Mouse (Mus musculus) c-Kit-positive CD71-positive TER-119-positive erythroid progenitor cells, embryonic 14.5 days (primary cell): ENCODE results near the gene Gm6034.
"Not testable (repeated sequence)": the region's sequence is repeated elsewhere in the genome, so short reads cannot be mapped to it uniquely, and the experiment has no call there.

Experiments used
- DNase-seq: peaks from one replicate; pipeline ENCODE4 v3.0.0-alpha.2; 2013; ENCODE audit warnings: low spot score

The Gm6034 gene

GRCm38 (mm10) chr17:36042610-36043169 lies at the start of gene Gm6034, which contains the start of gene H2-T22:
Gene Gm6034 (plus strand): TSS chr17:36042961.
Gene H2-T22 (minus strand): TSS chr17:36042747.
- peak; percentile 81 for DNase-seq

- DNase-seq: peak; percentile 78
Measured at GRCm38 (mm10) chr17:35993675-35994074, 49.1 kb upstream of the Gm6034 start.

GRCm38 (mm10) chr17:35994175-35994878 lies 48.4 kb upstream of the Gm6034 start:
- peak; percentile 82 for DNase-seq

GRCm38 (mm10) chr17:35994879-35995240 lies 47.9 kb upstream of the Gm6034 start:
- DNase-seq: no peak

GRCm38 (mm10) chr17:35996949-35997348 lies 45.8 kb upstream of the Gm6034 start:
- DNase-seq: peak; percentile 99

GRCm38 (mm10) chr17:35997713-35998510 lies 44.8 kb upstream of the Gm6034 start:
- DNase-seq: no peak

GRCm38 (mm10) chr17:35998545-35999305 lies 44.0 kb upstream of the Gm6034 start:
- DNase-seq: no peak

- no peak for DNase-seq
Measured at GRCm38 (mm10) chr17:35999356-35999755, 43.4 kb upstream of the Gm6034 start.

- no peak for DNase-seq
Measured at GRCm38 (mm10) chr17:36000349-36000748, 42.4 kb upstream of the Gm6034 start.

GRCm38 (mm10) chr17:36001121-36001897 lies 41.5 kb upstream of the Gm6034 start:
- no peak for DNase-seq

GRCm38 (mm10) chr17:36001966-36002365 lies 40.8 kb upstream of the Gm6034 start:
- peak; percentile 82 for DNase-seq

GRCm38 (mm10) chr17:36003331-36003730 lies 39.4 kb upstream of the Gm6034 start:
- no peak for DNase-seq

- not testable (repeated sequence) for DNase-seq
Measured at GRCm38 (mm10) chr17:36004409-36004808, 38.4 kb upstream of the Gm6034 start.

- no peak for DNase-seq
Measured at GRCm38 (mm10) chr17:36014977-36015376, 27.8 kb upstream of the Gm6034 start.

GRCm38 (mm10) chr17:36017046-36017445 lies 25.7 kb upstream of the Gm6034 start:
- DNase-seq: no peak

- no peak for DNase-seq
Measured at GRCm38 (mm10) chr17:36018979-36019378, 23.8 kb upstream of the Gm6034 start.

- DNase-seq: no peak
Measured at GRCm38 (mm10) chr17:36019519-36019918, 23.2 kb upstream of the Gm6034 start.

GRCm38 (mm10) chr17:36020191-36021073 lies 22.3 kb upstream of the Gm6034 start, which contains the start of gene H2-T24:
Gene H2-T24 (minus strand): TSS chr17:36020560.
- peak; percentile 70 for DNase-seq

- DNase-seq: no peak
Measured at GRCm38 (mm10) chr17:36021309-36021708, 21.5 kb upstream of the Gm6034 start.

- DNase-seq: no peak
Measured at GRCm38 (mm10) chr17:36022098-36022497, 20.7 kb upstream of the Gm6034 start.
